Mouse (Mus musculus) left cerebral cortex, adult 8-10 months (tissue): ENCODE measurements around the gene Hormad2. TPM values are rescaled to one million over a fixed set of nuclear protein-coding genes. Genes with fewer than 3 reads are reported as not detected.

Experiments used
- DNase-seq, 2 experiments: peaks; one replicate each; pipeline ENCODE4 v3.0.0; 2022; ENCODE audit warnings: low spot score in 2 of 2
- total RNA-seq, 4 experiments: library from RNA; stranded (reverse); gene quantifications; 2 replicates each; pipeline ENCODE4 v1.2.4; 2022

The Hormad2 gene
- total RNA-seq, 4 experiments from 2014 or later, result 0.23 TPM; not detected in 3

GRCm38 (mm10) chr11:4304203-4304602 lies 136.7 kb downstream of the Hormad2 start:
- DNase-seq, result no peak

DNA sequence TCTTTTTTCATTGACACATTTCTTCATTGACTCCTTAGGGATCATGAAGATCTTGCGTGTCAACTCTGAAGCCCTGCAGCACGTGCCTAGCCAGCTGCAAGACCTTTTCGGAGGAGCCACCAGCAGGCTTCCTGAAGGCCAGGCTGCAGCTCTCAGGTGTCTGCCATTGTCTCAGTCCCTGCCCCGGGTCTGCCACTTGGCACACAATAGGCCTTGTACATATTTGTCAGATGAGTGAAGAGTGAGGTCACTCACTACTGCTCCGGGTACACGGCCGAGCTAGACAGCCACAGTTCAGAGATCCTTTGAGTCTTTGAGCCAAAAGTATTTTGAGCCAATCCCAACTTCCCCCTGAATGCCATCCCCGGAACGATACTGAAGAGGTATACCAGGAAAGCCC lies 137.9 kb downstream of the Hormad2 start:
- DNase-seq, result no peak

DNA sequence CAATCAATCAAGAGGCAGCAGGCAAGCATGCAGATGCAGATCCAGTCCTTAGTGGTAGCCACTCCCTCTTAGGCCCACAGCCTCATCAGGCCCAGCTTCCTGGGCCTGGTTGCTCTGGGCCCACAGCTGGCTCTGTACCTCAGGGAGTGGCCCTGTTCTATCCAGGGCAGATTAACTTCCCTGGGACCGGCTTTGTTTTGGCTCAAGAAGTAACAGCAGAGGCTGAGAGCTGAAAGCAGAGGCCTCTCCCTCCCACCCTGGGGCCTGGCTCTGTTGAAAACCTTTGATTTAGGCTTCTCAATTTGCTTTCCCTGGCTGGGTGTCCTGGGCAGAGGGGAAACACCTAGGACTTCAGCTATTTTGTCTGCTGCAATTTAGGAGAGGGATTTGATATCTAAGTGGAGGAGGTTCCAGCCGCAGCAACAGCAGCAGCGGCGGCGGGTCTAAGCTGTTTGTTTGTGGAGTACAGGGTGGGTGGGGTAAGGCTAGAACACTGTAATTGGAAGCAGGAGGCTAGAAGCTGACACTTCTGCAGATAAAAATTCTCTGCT lies 138.5 kb downstream of the Hormad2 start:
- no peak for DNase-seq

DNA sequence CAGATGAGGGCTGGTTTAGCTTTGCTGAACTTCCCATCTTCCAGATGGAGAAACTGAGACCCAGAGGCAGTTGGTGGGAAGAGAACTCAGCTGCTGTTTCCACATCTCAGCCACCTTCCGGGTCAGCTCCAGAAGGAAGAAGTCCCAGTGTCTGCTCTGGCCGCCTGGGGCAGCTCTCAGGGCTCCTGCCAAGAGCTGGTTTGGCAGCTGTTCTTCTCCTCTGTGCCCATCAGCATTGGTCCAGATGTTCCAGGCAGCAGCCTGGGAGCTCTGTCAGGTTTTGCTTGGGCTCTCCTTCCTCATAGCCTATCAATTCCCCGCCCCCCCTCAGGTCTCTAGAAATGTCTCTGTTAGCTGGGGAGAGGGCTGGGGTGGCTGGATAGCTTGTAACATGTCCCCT lies 140.2 kb downstream of the Hormad2 start:
- no peak for DNase-seq

GRCm38 (mm10) chr11:4299735-4300474 lies 141.0 kb downstream of the Hormad2 start:
- DNase-seq, result no peak

DNA sequence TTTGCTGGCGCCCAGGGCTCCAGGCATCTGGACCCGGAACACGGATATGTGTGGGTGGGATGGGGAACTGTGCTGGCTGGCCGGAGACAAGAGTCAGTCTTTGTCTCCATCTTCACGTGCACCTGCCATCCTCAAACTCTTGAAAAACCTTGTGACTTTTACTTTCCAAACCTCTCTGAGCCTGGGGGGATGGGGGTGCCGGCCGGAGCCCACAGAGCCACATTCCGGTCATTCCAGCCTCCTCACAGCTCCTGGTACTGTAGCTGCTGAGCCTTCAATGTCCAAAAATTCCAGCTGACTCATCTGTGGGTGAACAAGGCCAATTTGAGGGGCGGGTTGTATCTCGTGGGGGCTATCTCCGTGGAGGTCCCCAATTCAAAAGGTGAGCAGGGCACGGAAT lies 141.7 kb downstream of the Hormad2 start:
- no peak for DNase-seq

GRCm38 (mm10) chr11:4298615-4299014 lies 142.3 kb downstream of the Hormad2 start:
- DNase-seq, result no peak

DNA sequence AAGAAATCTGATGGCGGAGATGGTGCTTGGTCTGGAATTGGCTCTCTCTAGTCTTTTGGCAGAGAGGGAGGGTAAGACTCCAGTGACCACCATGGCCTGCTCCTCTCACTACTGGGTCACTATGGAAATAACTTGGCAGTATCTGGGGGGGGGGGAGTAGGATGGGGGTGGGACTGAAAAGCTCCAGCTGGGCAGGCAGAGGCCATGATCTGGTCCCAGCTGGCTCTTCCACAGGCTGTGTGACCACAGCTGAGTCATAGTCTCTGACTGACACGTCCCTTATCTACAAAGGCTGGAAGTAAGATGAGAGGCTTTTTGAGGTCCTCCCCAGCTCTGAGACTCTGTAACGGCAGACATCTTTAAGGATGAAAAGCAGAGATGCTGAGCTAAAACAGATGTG lies 143.2 kb downstream of the Hormad2 start:
- DNase-seq, result no peak

- peak in 1 of 2 experiments; percentile 20 for DNase-seq
Observed at GRCm38 (mm10) chr11:4296610-4297275, 144.2 kb downstream of the Hormad2 start.

Other genes with a start within 250 kb of the Hormad2 start
- 1 to 10 TPM; 3.1 to 5.9 (median 4.4) TPM for gene Castor1, start 222.9 kb downstream of the Hormad2 start, total RNA-seq
- gene Osm, start 204.7 kb downstream of the Hormad2 start, total RNA-seq, result under 1 TPM in 2 of 4 experiments, not detected in 2; 0.53 to 0.55 TPM
- gene Lif, start 183.5 kb downstream of the Hormad2 start, total RNA-seq, result 1 to 10 TPM in 1 of 4 experiments, under 1 TPM in 3; 0.66 to 1.3 (median 0.94) TPM
- gene Mtmr3, start 153.8 kb upstream of the Hormad2 start, total RNA-seq, result 10 to 100 TPM; 66.2 to 74.0 (median 70.5) TPM
- not detected for gene Gm11032, start 179.0 kb upstream of the Hormad2 start, total RNA-seq
- gene Ascc2, start 196.6 kb upstream of the Hormad2 start, total RNA-seq, result 10 to 100 TPM; 16.3 to 20.8 (median 18.2) TPM